Mouse (Mus musculus): ENCODE results near the gene Xirp1. TPM values are rescaled to one million over a fixed set of nuclear protein-coding genes. Genes with fewer than 3 reads are reported as not detected.

The Xirp1 gene
- total and polyA plus RNA-seq, 3 experiments = not detected

- dilution Hi-C loops (cut with MboI; ENCODE audit: extremely low pct_ligation_motif_present, extremely low pct_unique_long_range_greater_than_20kb, low sequenced_read_pairs) (no loop called here), in situ Hi-C loops (cut with MboI; ENCODE audit: low pct_ligation_motif_present, low pct_unique_long_range_greater_than_20kb, low sequenced_read_pairs) (no loop called here)
- H3K27me3 ChIP-seq (replicated peaks) = peaks cover 6% of the 10 kb centered on the region
- no peaks in the 10 kb centered on the region for H3K36me3 ChIP-seq (replicated peaks in 1 of 2; ENCODE audit: control insufficient read depth in 1 of 2, insufficient read depth in 1 of 2, low read length in 1 of 2)
- H3K4me3 ChIP-seq (replicated peaks in 1 of 3; ENCODE audit: low read depth in 2 of 3, low read length in 2 of 3, poor library complexity in 1 of 3) = peak overlapping the region; percentile 71 to 79 (median 73)
- H3K4me1 ChIP-seq (ENCODE audit: control insufficient read depth in 1 of 2, insufficient read depth in 2 of 2) = peaks cover 17 to 54% of the 10 kb centered on the region in 2 experiments
- DNase-seq (ENCODE audit: extremely low read depth) = peak; percentile 87
- no peaks in the 10 kb centered on the region for H3K9me3 ChIP-seq (replicated peaks; ENCODE audit: low read length)
- H3K4me2 ChIP-seq (ENCODE audit: insufficient read depth, low read depth, poor library complexity, severe bottlenecking) = peak overlapping the region; percentile 89
- peak overlapping the region; percentile 83 for H3K9ac ChIP-seq (ENCODE audit: insufficient read depth, low read depth)
- H3K27ac ChIP-seq (ENCODE audit: insufficient read depth, low read depth) = peak overlapping the region; percentile 86
- peaks cover 28% of the 10 kb centered on the region for H3K79me2 ChIP-seq (replicated peaks; ENCODE audit: control insufficient read depth, extremely low read depth, insufficient read depth, poor library complexity, severe bottlenecking)
- TF ChIP-seq EP300 (IDR thresholded peaks at IDR 0.05; ENCODE audit: low read length) (peak; percentile 65), JUN (IDR thresholded peaks at IDR 0.05; ENCODE audit: insufficient read depth, low read depth, low read length) (no peak), UBTF (IDR thresholded peaks at IDR 0.05; ENCODE audit: low read depth, low read length) (no peak), MYC (IDR thresholded peaks at IDR 0.05; ENCODE audit: low read depth, low read length) (0 out of 2 replicates have a peak, but pooled peaks have one; percentile 40), SMC3 (IDR thresholded peaks at IDR 0.05; ENCODE audit: low read depth, low read length) (no peak), NELFE (IDR thresholded peaks at IDR 0.05; ENCODE audit: low read depth, low read length) (peak; percentile 72; the same call in 1 of the 2 replicates), KAT2A (IDR thresholded peaks at IDR 0.05; ENCODE audit: insufficient replicate concordance, low read length) (0 out of 2 replicates have a peak, but pooled peaks have one; percentile 41), ZNF384 (IDR thresholded peaks at IDR 0.05; ENCODE audit: low read depth, low read length) (no peak), JUND (conservative IDR thresholded peaks at IDR 0.05; ENCODE audit: low read depth, low read length) (0 out of 2 replicates have a peak, but pooled peaks have one; percentile 19), SIN3A (IDR thresholded peaks at IDR 0.05; ENCODE audit: low read length) (peak; percentile 64), RCOR1 (conservative IDR thresholded peaks at IDR 0.05; ENCODE audit: low read depth, low read length) (peak; percentile 67; the same call in 1 of the 2 replicates), CTCF (conservative IDR thresholded peaks at IDR 0.05 in 1 of 2, IDR thresholded peaks at IDR 0.05 in 1 of 2; ENCODE audit: low read depth in 2 of 2, low read length in 2 of 2) (no peak), ZMIZ1 (IDR thresholded peaks at IDR 0.05; ENCODE audit: low read depth, low read length) (peak; percentile 18; the same call in 1 of the 2 replicates), MAZ (IDR thresholded peaks at IDR 0.05; ENCODE audit: low read depth, low read length) (no peak), ZC3H11A (IDR thresholded peaks at IDR 0.05; ENCODE audit: low read depth, low read length) (no peak), MAFK (IDR thresholded peaks at IDR 0.05; ENCODE audit: insufficient replicate concordance, low read length) (no peak), PAX5 (IDR thresholded peaks at IDR 0.05; ENCODE audit: low read length) (no peak), MEF2A (IDR thresholded peaks at IDR 0.05; ENCODE audit: borderline replicate concordance, low read depth, low read length) (peak; percentile 61; the same call in 1 of the 2 replicates), E2F4 (IDR thresholded peaks at IDR 0.05; ENCODE audit: insufficient replicate concordance, low read depth, low read length) (no peak), POLR2A (IDR thresholded peaks at IDR 0.05; ENCODE audit: low read depth, low read length) (peak; percentile 68; the same call in 1 of the 2 replicates), ZKSCAN1 (IDR thresholded peaks at IDR 0.05; ENCODE audit: borderline replicate concordance, low read depth, low read length) (no peak), NRF1 (IDR thresholded peaks at IDR 0.05; ENCODE audit: low read depth, low read length) (no peak), TBP (conservative IDR thresholded peaks at IDR 0.05; ENCODE audit: low read depth, low read length) (no peak), MXI1 (IDR thresholded peaks at IDR 0.05; ENCODE audit: low read depth, low read length) (peak; percentile 15), GABPA (IDR thresholded peaks at IDR 0.05; ENCODE audit: insufficient replicate concordance, low read depth, low read length) (no peak), USF1 (IDR thresholded peaks at IDR 0.05; ENCODE audit: low read depth, low read length) (no peak), TCF12 (IDR thresholded peaks at IDR 0.05; ENCODE audit: low read depth, low read length) (peak; percentile 67; the same call in 1 of the 2 replicates), IRF4 (IDR thresholded peaks at IDR 0.05; ENCODE audit: low read depth, low read length) (peak; percentile 39; the same call in 1 of the 2 replicates), HCFC1 (IDR thresholded peaks at IDR 0.05; ENCODE audit: low read depth, low read length) (peak; percentile 4; the same call in 1 of the 2 replicates), ELF1 (IDR thresholded peaks at IDR 0.05; ENCODE audit: low read depth, low read length) (peak; percentile 89), BHLHE40 (IDR thresholded peaks at IDR 0.05; ENCODE audit: low read depth, low read length) (peak; percentile 58), RAD21 (IDR thresholded peaks at IDR 0.05; ENCODE audit: low read depth, low read length) (no peak), USF2 (conservative IDR thresholded peaks at IDR 0.05; ENCODE audit: low read depth, low read length) (no peak), MAX (IDR thresholded peaks at IDR 0.05; ENCODE audit: low read length) (no peak), CHD1 (IDR thresholded peaks at IDR 0.05; ENCODE audit: low read depth, low read length) (peak; percentile 57; the same call in 1 of the 2 replicates), POLR2AphosphoS2 (IDR thresholded peaks at IDR 0.05; ENCODE audit: low read depth, low read length) (0 out of 2 replicates have a peak, but pooled peaks have one; percentile 47), CHD2 (IDR thresholded peaks at IDR 0.05; ENCODE audit: low read length) (peak; percentile 99)
These were observed 41.9 kb downstream of the Xirp1 start for GRCm38 (mm10) chr9:119981183-119982179.
